Mouse (Mus musculus) cerebellum, adult 9-11 months (tissue): ENCODE data around the gene Zfp148.

Experiments used
- DNase-seq: peaks from one replicate; pipeline ENCODE4 v3.0.0; 2022

Gene Zfp148

DNA sequence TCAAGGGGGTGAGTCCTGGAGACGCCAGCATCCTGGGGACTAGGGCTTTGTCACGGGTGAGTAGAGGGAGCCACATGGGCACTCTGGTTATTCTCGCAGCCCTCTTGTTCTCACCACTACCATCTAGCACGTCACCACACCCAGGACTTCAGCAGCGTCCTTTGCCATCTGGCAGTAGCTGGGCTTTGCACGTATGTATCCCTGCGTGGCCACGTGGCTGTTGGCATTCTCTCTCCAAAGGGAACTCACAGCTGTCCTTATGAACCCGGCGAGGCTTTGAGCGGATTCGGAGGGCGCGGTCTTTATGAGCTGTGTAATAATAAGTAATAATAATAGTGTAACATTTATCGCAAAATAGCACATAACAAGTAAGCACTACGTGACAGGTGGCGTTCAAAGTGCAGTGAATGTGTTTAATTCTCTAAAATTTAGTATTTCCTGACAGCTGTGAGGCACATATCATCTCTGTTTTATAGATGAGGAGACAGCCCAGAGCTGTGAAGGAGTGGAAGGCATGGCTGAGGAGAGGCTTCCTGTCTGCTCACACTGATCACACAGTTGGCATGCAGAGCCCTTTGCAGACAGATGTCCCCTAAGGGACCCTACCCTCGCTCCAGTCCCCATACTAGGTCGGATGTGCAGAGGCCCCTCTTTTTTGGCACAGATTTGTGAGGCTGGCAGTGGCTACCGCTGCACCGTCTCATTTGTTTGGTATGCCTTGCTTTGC is 157.0 kb downstream of the Zfp148 start:
- DNase-seq, result no peak

GRCm38 (mm10) chr16:33544346-33544745 is 163.7 kb downstream of the Zfp148 start:
- no peak for DNase-seq

GRCm38 (mm10) chr16:33545530-33545929 is 164.9 kb downstream of the Zfp148 start:
- no peak for DNase-seq

- DNase-seq, result no peak
Observed at GRCm38 (mm10) chr16:33553689-33554342, 173.2 kb downstream of the Zfp148 start.
